29 mouse cellular contexts compared by ENCODE assay signal in genomic region chr6:95182238-95182637, GRCm38 (mm10).
"Had no signal": no experiment of that assay in that cellular context is flagged by ENCODE, and none has a peak within 500 bp of the region (broad histone marks: within the 10 kb centered on the region; RNA-seq: fewer than 3 reads in every experiment).

No protein-coding gene starts in this region.

- H3K9ac ChIP-seq: embryonic facial prominence, embryonic 12.5 days; embryonic facial prominence, embryonic 13.5 days; embryonic facial prominence, embryonic 15.5 days; forebrain, embryonic 12.5 days; forebrain, embryonic 13.5 days; forebrain, embryonic 15.5 days; forebrain, postnatal 0 days had no signal

- DNase-seq: cerebellum, adult 2 months; cerebellum, adult 8-10 months; cerebellum, adult 9-10 months; cerebellum, adult 9-11 months; cerebellum, postnatal 10 days; cerebellum, postnatal 14 days; cerebellum, postnatal 25 days; cerebellum, postnatal 36 days; embryo, embryonic 11 days; forebrain, postnatal 0 days; gastrocnemius, adult 2 months; gastrocnemius, postnatal 10 days; gastrocnemius, postnatal 14 days; gastrocnemius, postnatal 25 days; gastrocnemius, postnatal 36 days; heart, adult 11 months; heart, adult 18-20 months; heart, adult 2 months had no signal

- H3K4me2 ChIP-seq: embryonic facial prominence, embryonic 12.5 days; embryonic facial prominence, embryonic 13.5 days; embryonic facial prominence, embryonic 15.5 days; forebrain, embryonic 12.5 days; forebrain, embryonic 13.5 days; forebrain, embryonic 15.5 days had no signal

- H3K27me3 ChIP-seq: embryonic facial prominence, embryonic 12.5 days; embryonic facial prominence, embryonic 13.5 days; embryonic facial prominence, embryonic 15.5 days; forebrain, embryonic 12.5 days; forebrain, embryonic 13.5 days; forebrain, embryonic 15.5 days had no signal

- ATAC-seq: forebrain, embryonic 13.5 days; forebrain, embryonic 14.5 days; forebrain, embryonic 15.5 days; forebrain, embryonic 16.5 days; forebrain, postnatal 0 days had no signal

- H3K4me1 ChIP-seq: embryonic facial prominence, embryonic 15.5 days; forebrain, embryonic 10.5 days; forebrain, embryonic 12.5 days; forebrain, embryonic 13.5 days; forebrain, embryonic 15.5 days had no signal

- H3K36me3 ChIP-seq: embryonic facial prominence, embryonic 10.5 days; embryonic facial prominence, embryonic 12.5 days; embryonic facial prominence, embryonic 13.5 days; embryonic facial prominence, embryonic 15.5 days; forebrain, embryonic 10.5 days; forebrain, embryonic 12.5 days; forebrain, embryonic 15.5 days had no signal

- H3K4me3 ChIP-seq: embryonic facial prominence, embryonic 10.5 days; embryonic facial prominence, embryonic 12.5 days; embryonic facial prominence, embryonic 13.5 days; embryonic facial prominence, embryonic 15.5 days; erythroblast, embryonic 14.5 days; forebrain, embryonic 10.5 days; forebrain, embryonic 12.5 days; forebrain, embryonic 13.5 days; forebrain, embryonic 15.5 days; gastrocnemius, adult 2 months; heart, adult 2 months had no signal

- H3K27ac ChIP-seq: embryonic facial prominence, embryonic 10.5 days; embryonic facial prominence, embryonic 12.5 days; embryonic facial prominence, embryonic 13.5 days; embryonic facial prominence, embryonic 15.5 days; forebrain, embryonic 10.5 days; forebrain, embryonic 12.5 days; forebrain, embryonic 13.5 days; forebrain, embryonic 15.5 days; gastrocnemius, adult 2 months; heart, adult 2 months had no signal

- H3K9me3 ChIP-seq: embryonic facial prominence, embryonic 10.5 days; embryonic facial prominence, embryonic 12.5 days; embryonic facial prominence, embryonic 13.5 days; embryonic facial prominence, embryonic 15.5 days; forebrain, embryonic 10.5 days; forebrain, embryonic 12.5 days; forebrain, embryonic 13.5 days; forebrain, embryonic 15.5 days had no signal
